Mouse (Mus musculus): Measurements from ENCODE around the gene Ttc7b.

Gene Ttc7b

DNA sequence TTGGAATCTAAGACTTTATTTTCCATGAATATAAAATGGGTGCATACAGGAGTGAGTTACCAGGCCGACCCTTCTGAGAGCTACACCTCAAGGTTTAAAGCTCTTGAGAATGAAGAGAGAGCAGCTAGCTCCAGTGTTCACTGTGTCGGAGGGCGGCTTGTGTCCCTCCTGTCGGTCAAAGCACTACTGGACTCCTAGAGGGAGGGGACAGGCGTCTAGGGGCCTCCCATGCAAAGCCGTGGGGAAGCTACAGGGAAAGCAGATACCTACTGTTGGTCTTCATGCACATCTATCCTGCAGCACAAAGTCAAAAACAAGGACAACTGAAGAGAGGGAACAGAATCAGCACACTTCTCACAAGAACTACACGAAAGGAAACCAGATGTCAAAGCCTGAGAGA, 74.9 kb downstream of the Ttc7b start:
- DNase-seq, result no peak

DNA sequence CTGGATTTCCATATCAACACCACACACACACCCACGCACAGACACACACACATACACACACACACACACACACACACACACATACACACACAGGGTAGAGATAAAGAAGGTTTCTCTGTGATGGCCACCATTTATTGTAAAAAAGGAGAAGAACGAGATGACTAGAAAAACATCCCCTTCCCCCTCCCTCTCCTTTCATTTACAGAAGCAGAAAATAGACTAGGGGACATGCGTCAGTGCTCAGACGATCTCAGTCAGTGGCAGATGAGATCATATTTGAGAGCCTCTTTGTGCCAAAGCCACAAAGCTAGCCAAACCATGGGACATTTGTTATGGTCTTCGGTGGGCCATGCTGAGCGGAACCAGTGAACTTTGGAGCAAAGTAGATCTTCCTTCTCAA, 75.4 kb downstream of the Ttc7b start:
- no peak for DNase-seq

DNA sequence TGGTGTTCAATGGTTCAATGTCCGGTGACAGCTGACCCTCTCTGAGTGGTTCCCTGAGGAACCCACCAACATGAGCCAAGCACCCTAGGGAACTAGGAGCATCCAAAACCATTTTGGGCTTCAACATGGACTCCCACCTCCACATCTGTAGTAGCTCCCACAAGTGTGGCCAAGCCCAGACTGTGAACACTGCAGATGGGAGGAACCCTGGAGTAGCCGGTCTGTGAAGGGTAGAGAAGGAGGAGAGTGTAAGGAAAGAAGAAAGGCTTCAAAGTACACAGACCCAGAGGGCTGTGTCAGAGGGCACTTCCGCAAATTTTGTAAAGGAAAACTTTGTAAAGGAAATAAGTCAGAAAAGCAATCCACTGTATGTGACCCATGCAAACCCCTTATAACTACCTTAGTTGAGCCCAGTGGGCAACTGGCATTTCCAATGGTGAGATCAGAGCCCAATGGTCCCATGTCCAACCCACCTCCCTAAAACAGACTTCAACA, 75.9 kb downstream of the Ttc7b start:
- no peak for DNase-seq

DNA sequence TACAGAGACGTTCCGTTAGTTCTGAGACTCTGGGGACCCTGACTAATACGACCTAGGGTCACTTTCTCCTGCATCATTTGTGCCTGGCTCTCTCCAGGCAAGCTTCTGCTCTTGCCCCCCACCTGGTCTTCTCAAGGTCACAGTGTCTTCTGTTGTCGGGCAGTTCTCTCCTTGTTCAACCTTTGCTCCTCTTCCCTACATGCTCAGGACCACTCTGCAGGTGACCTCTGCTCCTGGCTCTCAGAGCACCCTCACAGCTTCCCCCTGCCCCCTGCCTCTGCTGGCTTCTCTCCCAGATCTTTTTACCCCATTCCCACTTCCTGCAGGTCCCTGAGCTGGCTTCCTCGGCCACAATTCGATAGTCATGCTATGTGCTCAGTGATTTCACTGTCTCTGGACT, 77.2 kb downstream of the Ttc7b start:
- no peak for DNase-seq

DNA sequence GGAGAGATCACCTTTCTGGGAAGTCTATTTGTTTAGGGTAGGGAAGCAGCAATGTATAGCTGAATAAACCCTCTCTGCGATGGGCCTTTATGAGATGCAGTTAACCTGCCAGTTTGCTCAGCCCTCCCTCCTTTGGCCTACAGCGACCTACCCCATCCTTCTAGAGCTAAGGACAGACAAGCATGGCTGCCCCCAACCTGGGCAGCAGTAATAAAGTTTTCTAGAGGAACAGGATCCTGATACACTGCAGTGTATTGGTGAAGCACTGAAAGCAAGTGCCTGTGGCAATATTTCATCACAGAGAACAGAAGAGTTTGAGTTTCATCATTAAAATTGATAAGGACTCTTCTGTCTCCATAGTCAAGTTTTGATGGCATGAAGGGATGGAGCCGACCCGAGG, 79.0 kb downstream of the Ttc7b start:
- no peak for DNase-seq

DNA sequence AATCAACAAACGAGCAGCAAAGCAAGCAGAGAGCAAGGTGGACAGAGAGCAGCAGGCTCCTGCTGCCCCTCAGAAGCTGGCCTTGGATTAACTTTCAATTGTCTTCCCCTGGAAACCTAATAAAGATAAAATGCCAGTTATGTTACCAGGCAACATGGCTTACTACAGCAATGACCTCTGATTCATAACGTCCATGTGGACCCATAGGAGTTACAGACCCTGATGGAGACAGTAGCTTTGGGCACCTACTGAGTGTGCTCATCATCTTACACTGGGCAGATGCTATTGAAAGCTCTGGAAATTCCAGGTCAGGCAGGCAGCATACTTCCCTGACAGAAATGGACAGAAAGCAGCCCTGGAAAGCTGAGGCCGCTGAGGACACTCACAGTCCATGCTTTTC, 80.7 kb downstream of the Ttc7b start:
- DNase-seq, result no peak

DNA sequence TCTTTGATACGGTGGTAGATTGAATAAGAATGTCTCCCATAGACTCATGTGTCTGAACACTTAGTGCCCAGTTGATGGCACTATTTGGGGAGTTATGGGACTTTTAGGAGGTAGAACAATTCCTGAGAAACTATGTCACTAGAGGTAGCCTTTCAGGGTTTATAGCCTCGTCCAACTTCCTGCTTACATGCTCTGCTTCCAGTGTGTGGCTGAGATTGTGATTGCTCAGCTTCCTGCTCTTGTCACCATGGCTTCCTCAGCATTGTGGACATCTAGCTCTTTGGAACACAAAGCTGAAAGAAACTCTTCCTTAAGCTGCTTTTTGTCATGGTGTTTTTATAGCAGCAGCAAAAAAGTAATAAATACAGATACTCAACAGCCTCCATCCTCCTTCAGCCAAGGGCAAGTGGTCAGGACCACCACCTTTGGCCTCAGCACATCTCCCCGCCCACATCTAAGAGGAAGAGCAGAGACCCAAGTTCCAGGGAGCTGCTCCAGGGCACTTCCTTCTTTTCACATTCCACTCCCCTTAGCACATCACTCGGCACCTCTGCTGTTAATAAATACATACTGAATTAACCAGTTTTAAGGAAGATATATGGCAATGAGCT, 81.4 kb downstream of the Ttc7b start:
- DNase-seq, result no peak

DNA sequence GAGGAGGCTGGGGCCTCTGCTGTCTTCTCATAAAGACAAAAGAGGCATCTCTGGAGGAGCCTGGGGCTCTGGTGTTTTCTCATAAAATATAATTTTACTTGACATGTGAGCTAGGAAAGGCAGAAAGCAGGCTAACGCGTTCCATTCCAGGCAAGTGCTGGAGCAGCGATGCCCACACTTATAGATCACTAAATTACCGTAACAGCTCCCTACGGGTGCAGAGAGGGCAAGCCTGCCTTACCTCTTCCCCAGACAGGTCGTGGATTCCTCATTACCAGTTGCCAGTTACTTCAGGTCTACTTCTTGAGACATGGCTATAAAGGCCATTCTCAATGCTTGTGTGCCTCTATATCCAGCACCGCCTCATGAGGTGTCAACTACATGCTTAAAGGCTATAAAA, 82.1 kb downstream of the Ttc7b start:
- no peak for DNase-seq

DNA sequence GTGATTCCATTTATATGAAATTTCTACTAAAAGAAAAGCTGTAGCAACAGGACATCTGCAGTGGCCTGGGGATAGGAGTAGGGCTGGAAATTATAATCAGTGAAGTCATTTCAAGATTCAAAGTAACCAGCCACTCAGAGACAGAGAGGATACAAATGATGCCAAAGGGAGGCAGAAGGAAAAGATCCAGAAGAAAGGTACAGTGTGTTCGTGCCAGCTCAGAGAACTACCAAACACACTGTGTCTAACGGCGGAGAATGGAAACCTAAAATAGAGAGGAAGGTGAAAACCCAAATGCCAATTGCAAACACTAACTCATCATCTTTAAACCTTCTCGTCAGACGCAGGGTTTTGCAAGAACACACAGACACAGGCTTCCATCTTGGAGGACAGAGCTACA, 82.8 kb downstream of the Ttc7b start:
- no peak for DNase-seq

DNA sequence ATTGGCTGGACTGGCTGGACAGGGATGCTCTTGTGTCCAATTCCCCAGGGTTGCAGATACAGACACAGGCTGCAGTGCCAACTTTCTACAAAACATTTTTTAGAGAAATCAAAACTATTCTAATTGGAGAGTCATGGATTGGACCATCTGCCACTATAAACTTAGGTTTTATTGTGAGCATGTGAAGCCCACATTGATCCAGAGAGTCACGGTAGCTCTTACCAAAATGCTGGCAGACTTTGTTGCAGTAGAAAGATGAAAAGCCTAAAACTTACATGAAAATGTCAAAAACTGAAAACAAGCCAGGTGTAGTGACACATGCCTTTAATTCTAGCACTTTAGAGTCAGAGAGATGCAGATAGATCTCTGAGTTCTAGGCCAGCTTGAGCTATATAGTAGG, 84.9 kb downstream of the Ttc7b start:
- no peak for DNase-seq

DNA sequence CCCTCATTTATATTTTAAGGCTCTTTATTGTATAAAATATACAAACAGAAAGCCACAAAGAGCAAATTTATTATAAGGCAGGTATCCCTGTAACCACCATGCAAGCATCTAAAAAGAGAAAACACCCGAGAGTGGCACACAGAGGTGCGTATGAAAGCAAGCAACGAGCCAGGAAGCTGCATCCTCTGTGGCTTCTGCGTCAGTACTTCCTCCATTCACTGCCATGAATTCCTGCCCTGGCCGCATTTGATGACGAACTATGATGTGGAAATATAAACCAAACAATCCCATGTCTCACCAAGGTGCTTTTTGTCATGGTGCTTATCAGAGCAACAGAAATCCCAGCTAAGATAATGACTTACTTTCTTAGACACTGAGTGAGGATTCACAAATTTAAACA, 88.8 kb downstream of the Ttc7b start:
- DNase-seq, result no peak

DNA sequence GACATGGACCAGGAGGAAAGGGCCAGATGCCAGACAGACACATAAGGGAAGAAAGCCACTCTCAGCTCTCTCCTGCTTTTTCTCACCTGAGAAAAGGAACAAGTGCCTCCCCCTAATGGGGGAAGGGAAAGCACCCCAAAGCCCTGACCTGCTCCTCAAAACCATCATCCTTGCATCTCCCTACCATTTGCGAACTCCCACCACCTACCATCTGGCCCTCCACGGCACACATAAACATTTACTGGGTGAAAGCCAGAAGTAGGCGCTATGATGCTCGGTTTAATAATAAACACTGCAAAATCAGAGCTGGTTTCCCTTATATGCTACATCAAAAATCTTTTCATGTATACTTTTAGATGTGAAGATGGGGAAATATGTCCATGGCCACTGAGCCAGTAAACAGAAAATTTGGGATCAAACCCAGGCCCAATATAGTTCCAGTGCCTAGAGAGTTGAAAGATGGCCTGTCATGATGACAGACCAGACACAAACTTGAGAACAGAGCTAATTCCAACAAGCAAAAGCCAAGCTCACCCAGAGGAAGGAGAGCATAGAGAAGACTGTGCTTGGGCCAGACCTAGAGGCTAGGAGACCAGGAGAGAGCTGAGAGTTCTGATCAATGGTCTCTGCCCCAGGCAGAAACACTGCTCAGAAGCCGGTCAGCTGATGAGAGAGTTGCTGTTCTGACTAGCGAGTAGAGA, 91.1 kb downstream of the Ttc7b start:
- DNase-seq, result no peak

DNA sequence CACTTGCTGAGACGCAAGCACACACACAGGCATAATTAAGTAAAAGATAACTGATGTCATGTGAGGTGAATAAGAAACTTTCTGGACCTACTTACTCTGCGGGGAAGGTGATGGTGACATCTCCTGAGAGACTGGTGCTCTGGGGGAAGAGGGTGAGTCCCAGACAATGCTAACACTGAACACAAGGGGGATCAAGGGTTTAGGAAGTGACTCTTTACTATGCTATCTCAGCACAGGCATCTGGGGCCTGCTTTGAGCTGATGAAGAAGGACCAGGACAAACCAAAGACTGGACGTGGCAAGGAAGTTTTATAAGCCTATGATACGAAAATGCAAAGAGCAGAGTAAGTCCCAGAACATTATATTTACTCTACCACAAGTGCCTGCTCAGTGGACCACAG, 92.4 kb downstream of the Ttc7b start:
- no peak for DNase-seq

DNA sequence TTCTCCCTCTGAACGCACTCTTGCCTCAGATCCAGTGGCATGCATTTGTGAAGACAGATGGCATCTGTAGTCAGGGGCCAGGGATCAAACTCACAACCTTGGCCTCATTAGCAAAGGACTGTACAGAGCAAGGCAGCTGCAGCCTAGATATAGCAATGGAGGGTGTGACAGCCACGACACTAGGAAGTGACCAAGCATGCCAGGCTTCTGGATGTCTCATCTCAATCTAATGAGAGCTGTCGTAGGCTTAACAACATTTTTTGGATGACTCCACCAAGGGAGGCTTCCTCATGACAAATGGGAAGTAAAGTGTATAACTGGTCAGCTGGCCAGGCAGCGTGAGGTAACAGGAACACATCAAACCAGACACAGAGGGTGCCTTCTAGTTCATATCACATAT, 94.4 kb downstream of the Ttc7b start:
- DNase-seq, result no peak

DNA sequence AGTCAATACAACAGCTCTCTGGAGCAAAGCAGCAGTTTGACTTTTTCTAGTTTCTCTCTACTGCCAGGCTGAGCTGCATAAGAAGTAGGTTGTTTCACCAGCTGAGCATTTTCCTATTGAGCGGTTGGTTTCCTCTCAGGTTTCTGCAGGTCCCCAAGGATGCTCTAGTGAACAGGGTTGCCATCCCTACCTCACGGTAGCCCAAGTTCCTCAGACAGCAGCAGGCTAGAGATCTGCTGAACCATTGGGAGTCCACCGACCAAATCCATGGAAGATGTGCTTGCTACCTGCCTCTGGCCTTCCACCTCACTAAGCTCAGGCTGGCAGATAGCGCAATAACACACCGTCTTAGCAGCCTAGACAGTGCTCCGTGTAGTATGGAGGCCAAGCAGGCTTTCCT, 95.6 kb downstream of the Ttc7b start:
- no peak for DNase-seq

DNA sequence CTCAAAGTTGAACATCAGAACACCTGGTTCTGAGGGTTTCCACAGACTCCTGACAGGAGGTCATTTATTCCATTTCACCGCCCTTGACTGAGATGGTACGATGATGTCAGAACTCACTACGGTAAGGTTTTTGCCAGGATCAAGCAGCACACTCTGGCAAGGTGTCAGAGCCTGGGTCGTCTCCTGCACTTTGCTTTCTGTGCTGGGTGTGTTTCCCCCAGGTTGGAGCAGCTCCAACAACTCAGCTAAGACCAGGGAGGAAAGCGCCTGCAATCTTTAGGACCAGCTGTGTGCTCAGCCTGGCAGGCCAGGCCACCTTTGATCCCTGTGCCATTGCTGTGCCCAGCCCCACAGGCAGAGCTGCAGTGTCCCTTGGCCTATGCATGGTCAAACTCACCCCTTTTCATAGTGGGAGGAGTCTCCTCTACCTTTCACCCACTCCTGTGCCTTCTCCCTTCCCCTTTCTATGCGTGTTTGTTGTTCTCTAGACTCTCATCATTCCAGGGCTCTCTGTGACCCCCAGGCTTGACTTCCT, 98.3 kb downstream of the Ttc7b start:
- DNase-seq, result no peak

DNA sequence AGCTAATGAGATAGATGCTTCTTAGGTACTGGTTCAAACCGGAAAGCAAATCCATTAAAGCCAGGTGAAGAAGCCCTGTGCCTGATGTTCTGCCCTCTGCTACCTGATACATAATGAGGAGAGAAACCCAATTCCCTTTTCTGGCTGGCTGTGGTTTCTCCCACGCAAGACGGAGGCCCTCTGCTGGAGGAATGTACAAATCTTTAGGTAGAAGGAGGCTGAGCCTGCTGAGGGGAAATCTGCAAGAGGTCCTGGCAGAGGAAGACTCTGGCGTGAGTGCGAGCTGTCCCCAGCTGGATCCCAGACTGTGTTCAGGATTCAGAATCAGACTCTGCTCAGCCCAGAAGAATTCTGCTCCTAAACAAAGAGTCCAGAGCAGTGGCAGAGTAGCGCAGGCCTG, 99.1 kb downstream of the Ttc7b start:
- DNase-seq, result peak; percentile 70

DNA sequence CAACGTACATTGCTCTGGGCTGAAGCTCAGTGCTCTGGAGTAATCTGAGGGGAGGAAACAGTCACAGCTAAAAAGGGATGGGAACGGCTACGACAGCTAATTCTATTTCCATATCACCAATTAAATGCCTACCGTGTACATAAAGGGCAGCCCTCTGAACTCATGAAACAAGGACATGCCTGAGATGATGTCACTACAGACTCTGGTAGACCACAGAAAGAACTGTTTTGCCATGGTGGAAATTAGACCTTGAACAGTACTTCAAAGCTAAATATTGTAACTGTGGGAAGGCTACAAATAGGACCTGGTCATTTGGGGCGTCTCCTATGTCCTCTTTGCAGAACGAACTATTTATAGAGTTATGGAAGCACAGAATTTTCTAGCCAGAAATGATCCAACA, 99.7 kb downstream of the Ttc7b start:
- DNase-seq, result no peak

DNA sequence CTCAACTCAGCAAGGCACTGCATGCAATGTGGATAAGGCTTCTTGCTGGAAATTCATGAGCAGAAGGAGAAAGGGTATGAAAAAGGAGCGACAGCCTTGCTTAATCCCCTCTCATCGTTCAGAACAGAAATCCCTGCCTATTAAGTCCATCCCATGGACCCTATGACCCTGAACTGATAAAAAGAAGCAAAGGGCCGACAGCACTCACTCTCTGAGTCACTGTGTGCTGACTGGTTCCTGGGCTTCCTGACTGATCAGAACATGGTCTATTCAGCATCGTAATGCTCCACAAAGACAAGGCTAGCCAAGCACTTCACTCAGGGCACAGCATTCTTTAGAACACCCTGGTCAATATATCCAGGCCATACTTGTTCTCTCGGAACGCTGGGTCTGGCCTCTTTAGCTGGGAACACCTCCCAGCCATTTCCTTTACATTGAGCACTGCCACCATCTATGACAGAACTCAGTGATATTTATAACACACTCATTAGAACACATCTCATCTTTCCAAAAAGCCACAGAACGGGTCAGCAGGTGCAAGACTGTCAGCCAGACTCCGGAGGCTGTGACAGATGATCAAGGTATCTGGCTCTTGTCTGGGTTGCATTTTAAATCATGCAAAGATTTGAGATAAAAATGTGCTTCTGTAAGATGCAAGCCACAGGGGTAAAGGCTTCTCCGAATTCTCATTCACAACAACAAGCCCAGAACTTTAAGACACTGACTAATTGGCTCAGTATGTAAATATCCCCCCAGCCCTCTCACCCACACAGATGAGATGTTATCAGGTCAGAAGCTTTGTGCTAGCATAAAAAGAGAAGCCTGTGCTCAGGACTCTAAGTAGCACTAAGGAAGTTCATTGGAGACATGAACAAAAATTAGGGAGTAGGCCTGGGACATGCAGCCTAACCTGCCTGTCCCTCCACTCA, 100.4 kb downstream of the Ttc7b start:
- DNase-seq, result no peak

DNA sequence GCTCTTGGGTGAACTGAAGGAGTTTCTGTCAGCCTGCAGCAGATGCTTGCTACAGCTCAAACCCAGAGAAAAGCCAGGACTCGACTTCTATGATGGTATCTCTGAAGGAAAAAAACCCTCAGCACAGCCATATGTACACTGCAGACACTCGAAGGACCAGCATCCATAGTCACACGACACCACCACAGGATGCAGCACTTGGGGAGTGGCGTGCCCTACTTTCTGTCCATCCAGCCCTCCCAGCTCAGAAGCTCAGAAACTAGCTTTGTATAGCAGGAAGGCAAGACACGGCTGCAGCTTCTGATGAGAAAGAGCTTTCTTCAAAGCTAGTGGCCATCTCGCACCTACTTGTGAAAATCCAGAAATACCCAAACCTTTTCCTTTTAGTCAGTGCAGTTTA, 104.8 kb downstream of the Ttc7b start:
- DNase-seq, result no peak

DNA sequence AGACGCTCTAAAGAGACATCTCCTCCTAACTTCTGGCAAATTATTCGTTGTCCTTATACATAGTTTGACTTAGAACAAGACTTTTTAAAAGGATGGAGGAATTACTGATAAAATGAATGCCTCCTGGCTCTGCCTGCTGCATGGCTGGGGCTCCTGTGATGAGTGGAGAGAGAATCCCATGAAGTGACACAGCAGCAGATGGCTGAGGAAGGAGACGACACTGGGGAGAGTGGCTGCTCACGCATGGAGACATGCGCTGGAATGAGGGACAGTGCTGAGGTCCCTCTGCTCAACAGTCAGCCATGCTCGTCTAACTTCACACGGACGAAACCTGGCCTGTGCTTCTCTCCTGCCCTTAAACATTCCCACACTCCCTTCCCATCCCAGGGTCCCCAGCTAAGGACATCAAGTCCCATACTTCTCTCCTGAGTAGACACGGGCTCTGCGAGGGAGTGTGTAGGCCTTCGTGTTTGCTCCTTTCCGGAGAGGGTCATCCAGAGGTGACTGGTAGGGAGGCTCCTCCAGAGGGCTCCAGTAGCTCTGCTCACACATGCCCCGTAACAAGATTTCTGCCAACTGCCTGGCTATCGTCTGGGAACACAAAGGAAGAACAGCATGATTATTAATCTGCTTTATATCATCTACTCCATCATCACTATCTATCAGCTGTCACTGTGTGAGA, 105.8 kb downstream of the Ttc7b start:
- no peak for DNase-seq

DNA sequence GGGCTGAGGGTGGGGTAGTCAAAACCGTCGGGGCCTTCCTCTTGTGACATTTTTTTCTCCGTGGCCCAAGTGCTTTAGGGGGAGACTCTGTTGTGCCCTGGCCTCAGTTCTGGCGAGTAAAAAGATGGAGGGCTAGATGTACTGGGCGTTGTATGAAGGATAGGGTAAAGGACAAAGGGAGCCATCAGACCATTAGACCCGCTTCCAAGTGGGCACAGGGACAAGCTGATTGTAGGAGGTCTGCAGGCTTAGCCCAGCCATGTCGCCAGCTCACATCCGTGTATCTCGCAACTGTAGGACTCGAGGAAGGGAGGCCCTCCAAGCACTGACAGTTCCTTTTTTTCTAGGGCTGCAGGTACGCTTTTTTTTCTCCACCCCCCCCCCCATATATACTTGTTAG, 111.9 kb downstream of the Ttc7b start:
- no peak for DNase-seq

DNA sequence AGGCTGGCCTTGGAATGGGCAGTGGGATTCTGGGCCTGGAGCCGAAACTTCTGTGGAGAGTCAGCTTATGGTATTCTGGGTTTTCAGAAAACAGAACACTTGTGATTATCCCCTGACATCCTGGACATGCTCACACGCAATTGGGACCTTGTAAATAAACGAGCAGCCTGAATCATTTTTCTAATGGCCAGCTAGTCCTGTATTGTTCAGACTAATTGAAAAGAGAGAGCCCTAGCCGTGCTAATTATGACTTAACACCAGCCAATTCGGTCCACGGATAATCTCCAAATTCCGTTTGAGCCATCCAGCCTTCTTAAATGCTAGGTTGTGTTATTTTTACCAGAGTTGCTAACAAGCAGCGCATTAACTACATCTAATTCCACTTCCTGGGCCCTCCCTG, 112.5 kb downstream of the Ttc7b start:
- DNase-seq, result no peak

Measured in thymus, postnatal 14 days (tissue).